Mouse (Mus musculus) kidney, adult 18-20 months (tissue): ENCODE data around the gene Fer.
"Not testable (repeated sequence)": the region's sequence is repeated elsewhere in the genome, so short reads cannot be mapped to it uniquely, and the experiment has no call there.

ENCODE experiments used
- DNase-seq: peaks from one replicate; pipeline ENCODE4 v3.0.0; 2021

Gene Fer

DNA sequence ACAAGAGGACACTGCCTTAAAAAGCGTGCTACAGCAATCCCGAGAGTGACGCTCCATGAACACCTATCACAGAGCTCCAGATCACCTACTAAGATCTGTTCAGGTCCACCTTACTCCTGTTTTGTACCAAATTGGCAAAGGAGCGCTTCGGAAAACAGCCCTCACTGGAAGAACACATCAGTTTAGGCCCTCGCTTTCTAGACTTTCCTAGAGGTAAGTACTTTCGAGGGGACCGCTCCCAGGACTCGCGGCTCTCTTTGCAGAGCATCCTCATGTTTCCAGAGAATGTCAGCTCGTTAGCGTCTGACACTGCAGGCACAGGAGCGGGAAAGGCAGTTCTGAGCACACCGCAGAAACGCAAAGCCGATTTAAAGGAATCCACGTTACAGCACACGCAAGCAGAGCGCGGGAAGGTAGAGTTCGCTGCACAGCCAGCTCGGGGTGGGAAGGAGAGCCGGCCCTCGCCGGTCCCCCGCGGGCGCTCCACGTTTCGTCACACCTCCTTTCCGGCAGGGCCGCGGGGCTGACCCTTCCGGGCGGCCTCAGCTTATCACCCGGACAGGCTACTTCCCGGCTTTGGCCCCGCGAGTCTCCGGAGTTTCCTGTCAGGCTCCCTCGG, at the start of gene Fer:
TSS of gene Fer (plus strand) at position 51 of the 619 bp plus-strand sequence.
- no peak for DNase-seq

DNA sequence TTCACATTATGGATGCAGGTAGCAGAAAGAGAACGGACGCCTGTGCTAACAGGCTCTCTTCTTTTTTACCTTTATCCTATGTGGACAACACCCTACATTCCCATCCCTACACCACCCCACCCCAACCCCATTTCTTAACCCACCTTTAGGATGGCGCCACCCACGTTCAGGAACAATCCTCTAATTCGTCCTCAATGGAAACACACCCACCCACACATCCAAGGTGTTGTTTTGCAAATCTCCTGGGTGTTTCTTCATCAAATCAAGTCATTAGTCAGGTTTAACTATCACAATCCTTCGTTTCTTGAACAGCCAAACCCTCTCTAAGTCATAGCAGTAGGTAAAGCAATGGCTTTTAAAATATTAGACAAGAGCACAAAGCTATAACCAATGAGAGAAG, 49.3 kb upstream of the Fer start:
- DNase-seq = no peak

- no peak for DNase-seq
These were observed 44.3 kb upstream of the Fer start for GRCm38 (mm10) chr17:63818444-63819027.

- no peak for DNase-seq
These were observed 38.7 kb upstream of the Fer start for GRCm38 (mm10) chr17:63824141-63824540.

DNA sequence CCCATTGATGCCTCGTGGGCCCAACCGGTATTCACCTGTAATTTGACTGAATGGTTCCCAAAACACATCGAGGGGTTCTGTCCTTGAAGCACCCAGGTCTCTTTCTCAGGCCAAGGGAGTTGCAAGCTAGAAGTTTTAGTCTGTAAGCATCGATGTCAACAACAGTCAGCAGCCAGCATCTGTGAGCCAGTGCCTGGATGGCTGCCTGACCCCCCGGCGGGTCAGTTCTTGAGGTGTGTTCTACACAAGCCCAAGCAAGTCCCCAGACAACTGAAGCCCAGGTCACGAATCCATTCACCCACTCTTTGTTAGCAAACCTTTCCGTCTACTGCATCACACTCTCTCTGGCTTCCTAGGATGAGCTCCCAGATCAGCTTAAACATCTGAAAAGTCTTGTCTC, 36.7 kb upstream of the Fer start:
- DNase-seq = no peak

- DNase-seq = no peak
These were observed 36.1 kb upstream of the Fer start for GRCm38 (mm10) chr17:63826767-63827166.

- DNase-seq = no peak
These were observed 34.1 kb upstream of the Fer start for GRCm38 (mm10) chr17:63828561-63829332.

GRCm38 (mm10) chr17:63831550-63831949, 31.3 kb upstream of the Fer start:
- no peak for DNase-seq

DNA sequence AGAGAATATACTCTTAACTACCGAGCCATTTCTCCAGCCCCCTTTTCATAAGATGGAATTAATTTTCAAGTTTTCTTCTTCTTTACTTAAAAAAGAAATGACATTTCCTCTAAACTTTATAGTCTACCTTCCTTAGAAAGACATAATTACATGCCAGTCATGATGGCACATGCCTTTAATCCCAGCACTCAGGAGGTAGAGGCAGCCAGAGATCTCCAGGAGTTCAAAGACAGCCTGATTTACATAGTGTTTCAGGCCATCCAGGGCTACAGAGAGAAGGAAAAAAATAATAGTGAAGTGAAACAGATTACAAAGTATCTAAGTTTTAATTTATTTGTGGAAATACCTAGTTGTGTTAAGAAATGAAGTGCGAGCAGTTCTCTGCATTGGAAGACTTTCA, 26.6 kb upstream of the Fer start:
- DNase-seq = no peak

DNA sequence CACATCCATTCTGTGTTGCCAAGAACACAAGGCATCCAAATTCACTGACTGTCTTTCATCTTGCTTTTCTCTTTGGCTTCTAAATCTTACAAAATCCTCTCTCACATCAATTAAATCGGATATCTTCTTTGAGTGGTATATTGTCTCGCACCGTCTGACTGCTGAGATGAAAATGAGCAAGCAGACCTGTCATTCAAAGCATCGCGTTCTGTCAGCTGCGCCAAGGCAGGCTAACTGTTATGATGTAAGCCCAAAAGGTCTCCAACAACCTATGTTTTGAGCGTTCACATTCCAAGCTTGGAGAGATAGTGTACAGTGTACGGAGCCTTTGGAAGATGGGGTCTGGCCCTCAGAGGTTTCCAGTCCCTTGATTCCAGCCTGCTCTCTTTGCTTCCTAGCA, 26.2 kb upstream of the Fer start:
- DNase-seq = no peak

DNA sequence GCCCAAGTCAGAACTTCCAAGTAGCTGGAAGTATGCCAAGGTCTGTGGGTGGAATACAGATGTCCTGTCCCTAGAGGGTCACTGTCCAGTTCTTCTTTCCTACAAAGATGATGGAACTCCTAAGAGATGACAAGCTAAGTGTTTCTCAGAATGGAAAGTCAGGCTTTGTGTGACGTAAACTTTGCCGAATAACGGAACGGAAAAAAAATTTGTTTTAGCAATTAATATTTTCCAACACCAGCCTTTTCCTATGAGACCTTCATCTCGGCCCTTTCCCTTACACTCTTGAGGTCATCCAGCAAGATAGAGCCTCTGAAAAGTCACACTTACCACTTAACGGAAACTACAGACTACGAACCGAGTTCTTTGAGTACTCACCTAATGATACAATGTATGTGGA, 24.7 kb upstream of the Fer start:
- DNase-seq = no peak

DNA sequence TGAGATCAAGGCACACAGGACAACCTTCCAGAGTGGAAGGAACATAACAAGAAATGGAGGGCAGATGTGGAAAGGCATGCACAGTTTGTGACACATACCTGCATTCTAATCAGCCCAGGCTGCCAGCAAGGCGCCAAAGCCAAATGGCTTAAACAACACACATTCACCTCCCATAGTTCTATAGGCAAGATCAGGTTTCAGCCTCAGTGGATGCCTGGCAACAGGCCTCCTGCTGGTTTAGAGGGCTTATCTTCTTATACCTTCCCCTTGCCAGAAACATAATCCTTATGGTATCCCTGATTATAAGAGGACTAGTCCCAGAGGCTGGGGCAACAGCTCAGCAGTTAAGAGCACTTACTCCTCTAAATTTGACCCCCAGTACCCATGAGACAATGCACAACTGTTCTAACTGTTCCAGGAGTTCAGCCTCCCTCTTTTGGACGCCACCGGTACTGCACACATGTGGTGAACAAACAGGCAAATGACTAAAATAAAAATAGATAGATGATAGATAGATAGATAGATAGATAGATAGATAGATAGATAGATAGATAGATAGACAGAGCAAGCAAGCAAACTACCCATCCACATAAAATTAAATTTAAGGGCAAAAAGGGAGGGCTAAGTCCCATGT, 23.1 kb upstream of the Fer start:
- DNase-seq = no peak

DNA sequence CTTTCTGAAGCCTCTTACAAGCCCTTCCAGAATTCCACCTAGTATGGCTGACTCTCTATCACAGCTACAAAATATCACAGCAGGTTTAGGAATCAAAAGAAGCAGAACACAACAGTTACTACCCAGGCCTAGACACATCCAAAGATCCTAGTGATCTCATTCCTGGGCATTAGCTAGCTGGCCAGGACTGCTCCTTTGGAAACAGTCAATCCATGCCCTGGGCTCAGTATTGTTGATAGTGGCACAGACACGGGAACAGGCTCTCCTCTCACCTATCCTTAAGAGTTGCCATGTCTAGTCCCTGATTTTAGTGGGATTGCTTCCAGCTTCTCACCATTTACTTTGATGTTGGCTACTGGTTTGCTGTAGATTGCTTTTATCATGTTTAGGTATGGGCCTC, 20.6 kb upstream of the Fer start:
- no peak for DNase-seq

- no peak for DNase-seq
These were observed 17.9 kb upstream of the Fer start for GRCm38 (mm10) chr17:63844936-63845335.

GRCm38 (mm10) chr17:63845766-63846165, 17.1 kb upstream of the Fer start:
- not testable (repeated sequence) for DNase-seq

DNA sequence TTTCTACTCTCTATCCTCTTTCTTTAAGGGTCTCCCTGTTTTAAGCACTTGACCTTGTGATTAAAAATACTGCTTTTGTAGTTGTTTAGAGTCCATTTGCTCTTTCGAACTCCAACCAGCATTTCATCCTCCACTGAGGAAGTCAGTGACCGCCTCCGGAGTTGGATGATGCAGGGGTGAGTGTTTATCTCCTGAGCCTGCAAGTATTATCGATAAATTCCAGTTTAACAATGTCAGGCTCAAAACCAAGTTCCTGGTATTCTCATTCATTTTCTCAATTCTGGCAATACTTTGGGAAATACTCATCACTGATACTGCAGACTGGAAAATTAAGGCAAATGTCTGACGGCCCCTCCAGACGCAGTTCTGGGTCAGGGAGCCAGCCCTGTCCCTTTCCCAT, 13.7 kb upstream of the Fer start:
- DNase-seq = no peak

DNA sequence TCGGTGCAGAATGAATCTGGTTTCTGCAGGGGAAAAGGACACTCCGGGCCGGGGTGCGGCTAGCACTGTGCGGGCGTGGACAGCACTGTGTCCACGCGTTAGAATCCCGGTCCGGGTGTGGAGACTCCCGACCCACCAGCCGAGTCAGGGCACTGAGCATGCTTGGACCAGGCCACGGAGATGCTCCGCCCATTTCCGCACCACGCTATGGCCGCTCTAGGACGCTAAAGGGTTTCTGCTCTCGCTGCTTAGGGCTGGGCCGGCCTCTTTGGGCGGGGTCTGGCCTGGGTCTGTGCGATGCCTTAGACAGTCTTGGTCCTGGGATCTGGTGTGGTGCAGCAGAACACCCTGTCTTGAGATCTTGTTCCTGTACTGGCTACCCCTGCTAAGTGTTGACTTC, 13.3 kb upstream of the Fer start:
- peak; percentile 82 for DNase-seq

- DNase-seq = no peak
These were observed 12.8 kb upstream of the Fer start for GRCm38 (mm10) chr17:63850016-63850415.

DNA sequence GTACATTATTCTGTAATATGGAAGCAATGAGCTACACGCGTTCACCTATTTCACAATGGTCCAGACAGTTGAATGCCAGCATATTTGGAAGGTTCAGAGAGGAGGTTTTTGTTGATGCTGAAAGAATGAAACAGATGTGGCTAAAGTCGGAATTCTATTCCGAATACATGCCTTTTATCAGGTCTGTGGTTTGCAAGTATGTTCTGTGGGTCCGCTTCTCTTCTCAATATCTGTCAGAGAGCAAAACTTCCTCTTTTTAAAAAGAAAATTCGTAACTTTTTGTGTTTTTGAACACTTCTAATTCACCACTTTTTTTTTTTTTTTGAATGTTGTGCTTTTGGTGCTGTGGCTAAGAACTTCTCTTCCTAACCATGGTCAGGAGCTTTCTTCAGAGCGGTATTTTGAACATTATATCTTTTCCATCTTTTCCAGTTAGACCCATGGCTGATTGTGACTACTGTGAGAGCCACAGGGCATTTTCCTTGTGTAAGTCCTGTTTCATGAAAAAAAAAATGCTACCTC, 5.8 kb upstream of the Fer start:
- no peak for DNase-seq

DNA sequence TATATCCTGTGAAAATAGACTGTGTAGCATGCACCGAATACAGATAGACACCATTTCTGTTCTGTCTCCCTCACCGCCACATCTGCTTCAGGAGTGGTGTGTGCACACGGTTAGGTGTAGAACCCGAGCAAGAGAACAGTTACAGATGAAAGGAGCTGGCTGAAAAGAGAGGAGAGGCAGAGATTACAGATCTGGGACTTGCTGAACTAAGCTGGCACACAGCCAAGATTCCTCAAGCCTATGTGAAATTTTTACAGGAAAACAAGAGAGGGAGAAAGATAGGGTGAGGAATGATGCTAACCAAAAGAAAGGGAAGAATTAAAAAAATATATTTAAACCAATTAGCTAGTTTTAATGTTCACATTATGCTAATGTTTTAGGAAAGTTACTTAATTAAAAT, 1.9 kb upstream of the Fer start:
- DNase-seq = no peak

DNA sequence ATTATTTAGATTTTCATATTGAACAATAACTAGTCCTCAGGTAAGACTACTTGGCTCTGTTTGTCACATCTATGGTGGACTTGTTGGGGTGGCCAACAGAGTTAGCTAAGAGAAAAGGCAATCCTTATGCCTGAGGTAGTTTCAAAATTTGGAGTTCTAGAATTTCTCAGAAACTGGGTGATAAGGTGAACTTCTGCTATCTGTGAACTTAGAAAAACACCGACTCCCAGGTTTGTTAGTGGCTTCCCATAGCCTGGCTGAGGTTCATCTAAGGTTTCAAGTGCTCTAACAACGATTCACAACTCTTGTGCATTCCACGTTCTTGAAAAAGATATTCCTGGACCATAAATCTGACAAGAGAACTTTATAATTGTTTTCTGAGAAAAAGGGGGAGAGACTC, 463 bp upstream of the Fer start:
- no peak for DNase-seq

GRCm38 (mm10) chr17:63863647-63864149, 836 bp downstream of the Fer start, which contains the start of gene A930002H24Rik:
A930002H24Rik (minus strand) TSS chr17:63863791.
- peak; percentile 98 for DNase-seq

DNA sequence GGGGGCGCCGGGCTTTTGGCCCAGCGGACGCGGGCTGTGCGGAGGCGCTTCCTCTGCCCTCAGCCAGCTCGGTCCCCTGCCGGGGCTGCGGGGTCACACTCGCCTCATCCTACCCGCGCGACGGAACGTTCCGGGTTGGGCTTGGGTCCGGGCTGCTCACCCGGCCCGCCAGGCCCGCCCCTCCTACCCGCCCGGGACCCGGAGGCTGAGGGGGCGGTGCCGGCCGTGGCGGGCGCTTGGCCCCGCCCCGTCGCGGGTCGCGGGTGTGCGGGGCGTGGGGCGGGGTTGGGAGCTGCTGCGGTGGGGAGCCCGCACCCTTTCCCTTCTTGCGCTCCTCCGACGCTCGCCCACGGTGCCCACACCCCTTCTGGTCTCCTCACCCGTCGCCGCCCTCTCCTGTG, 1.3 kb downstream of the Fer start:
- DNase-seq = no peak
